Mouse (Mus musculus) ES-E14 (cell line): ENCODE measurements around the gene Gm12394. TPM values are rescaled to one million over a fixed set of nuclear protein-coding genes. Genes with fewer than 3 reads are reported as not detected.
"Not testable (repeated sequence)": the region's sequence is repeated elsewhere in the genome, so short reads cannot be mapped to it uniquely, and the experiment has no call there.

Source experiments
- DNase-seq: peaks from one replicate; pipeline ENCODE4 v3.0.0-alpha.2; 2013; ENCODE audit warnings: low read depth, low spot score
- H3K27ac ChIP-seq: 2 replicates; pipeline ENCODE4 v1.5.1; 2012; ENCODE audit warnings: low read depth, mild to moderate bottlenecking, low read length, moderate library complexity, mixed read lengths; ENCODE audit not compliant: poor library complexity, insufficient read depth, severe bottlenecking
- H3K36me3 ChIP-seq: 2 replicates; pipeline ENCODE4 v1.6.1; 2012; ENCODE audit warnings: mild to moderate bottlenecking, low read length, moderate library complexity, mixed read lengths; ENCODE audit not compliant: control insufficient read depth, poor library complexity, insufficient read depth, severe bottlenecking
- H3K4me1 ChIP-seq, 2 experiments: fragments of 150-350 bp in 1 of 2; sonication (generic) in 1 of 2; 2 replicates each; pipeline ENCODE4 v1.6.1; 2012; ENCODE audit warnings: low read length in 2 of 2, mild to moderate bottlenecking in 1 of 2, mixed read lengths in 1 of 2; ENCODE audit not compliant: control insufficient read depth in 2 of 2, insufficient read depth in 2 of 2, poor library complexity in 1 of 2
- H3K4me3 ChIP-seq, 2 experiments: fragments of 150-350 bp in 1 of 2; sonication (generic) in 1 of 2; 2 replicates each; pipeline ENCODE4 v1.5.1; 2012; ENCODE audit warnings: low read length in 2 of 2, low read depth in 1 of 2, mild to moderate bottlenecking in 1 of 2, mixed read lengths in 1 of 2; ENCODE audit not compliant: insufficient read depth in 1 of 2, poor library complexity in 1 of 2, severe bottlenecking in 1 of 2
- H3K9ac ChIP-seq: 2 replicates; pipeline ENCODE4 v1.6.1; 2012; ENCODE audit warnings: low read depth, mild to moderate bottlenecking, low read length, mixed read lengths; ENCODE audit not compliant: poor library complexity, insufficient read depth, severe bottlenecking
- H3K9me3 ChIP-seq: fragments of 150-350 bp; sonication (generic); 2 replicates; pipeline ENCODE4 v1.6.1; 2012; ENCODE audit warnings: low read depth, mild to moderate bottlenecking, low read length; ENCODE audit not compliant: control insufficient read depth, insufficient read depth
- in situ Hi-C, 2 experiments: fragments of 600-800 bp; cut with MboI; formaldehyde crosslinking; loops; one replicate each; pipeline ENCODE4 v1.15.1; 2025; ENCODE audit warnings: low sequenced_read_pairs in 2 of 2, inconsistent platforms in 1 of 2; ENCODE audit not compliant: unreplicated experiment in 2 of 2
- total RNA-seq: library from RNA; depleted of rRNA; stranded (reverse); fragments of 300-350 nt; gene quantifications from 2 replicates; pipeline ENCODE4 v1.2.3, GENCODE M21; 2012; rRNA removed

Gene Gm12394
- total RNA-seq, 1 experiment = 0.09 TPM

- H3K4me3 ChIP-seq, H3K36me3 ChIP-seq, H3K9me3 ChIP-seq, H3K4me1 ChIP-seq, DNase-seq, in situ Hi-C loops, H3K27ac ChIP-seq, H3K9ac ChIP-seq: not testable (repeated sequence)
These were observed 100.1 kb downstream of the Gm12394 start, which contains the start of gene Ccl19 for GRCm38 (mm10) chr4:42756477-42756876. Gene Ccl19 (minus strand): TSS chr4:42756577.

DNA sequence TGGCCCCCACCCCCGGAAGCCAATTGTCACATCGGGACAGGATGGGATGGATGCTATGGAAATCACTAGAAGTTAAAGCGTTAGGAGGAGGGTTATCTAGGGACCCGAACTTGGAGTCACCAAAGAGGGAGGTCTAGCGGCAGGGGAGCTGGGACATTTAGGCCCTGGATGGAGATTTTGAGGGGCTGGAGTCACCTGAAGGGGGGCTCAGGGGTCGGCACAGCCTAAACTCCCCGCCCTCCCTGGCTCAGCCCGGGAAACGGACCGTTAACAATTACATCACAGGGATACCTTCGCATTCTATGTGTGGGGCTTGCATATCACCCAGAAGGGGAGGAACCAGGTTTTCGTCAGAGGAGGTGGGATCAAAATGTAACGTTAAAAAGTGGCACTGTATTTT, 121.3 kb downstream of the Gm12394 start, which contains the start of gene 4930578G10Rik:
4930578G10Rik (plus strand) TSS at position 301 of the 400 bp plus-strand sequence.
- H3K4me1 ChIP-seq, H3K9ac ChIP-seq, in situ Hi-C loops, H3K27ac ChIP-seq, H3K9me3 ChIP-seq, H3K36me3 ChIP-seq, DNase-seq, H3K4me3 ChIP-seq: not testable (repeated sequence)

Other genes starting within 250 kb of the Gm12394 start
- gene Gm10591, start 244.6 kb downstream of the Gm12394 start, total RNA-seq = not detected in 2 replicates
- not detected in 2 replicates for gene Gm2564, start 227.1 kb downstream of the Gm12394 start, total RNA-seq
- gene Ccl27b, start 201.5 kb downstream of the Gm12394 start, total RNA-seq = not detected in 2 replicates
- gene Il11ra2, start 194.9 kb downstream of the Gm12394 start, total RNA-seq = not detected in 2 replicates
- gene 4930578G10Rik, start 121.2 kb downstream of the Gm12394 start, total RNA-seq = not detected in 2 replicates
- not detected in 2 replicates for gene Ccl19, start 100.2 kb downstream of the Gm12394 start, total RNA-seq
- gene Ccl21a, start 82.8 kb downstream of the Gm12394 start, total RNA-seq = not detected in 2 replicates
- 0.04 TPM in 1 of 2 replicates, not detected in the other for gene Fam205a1, start 2.9 kb downstream of the Gm12394 start, total RNA-seq
- not detected in 2 replicates for gene Fam205c, start 17.5 kb upstream of the Gm12394 start, total RNA-seq
- 0.04 TPM in 1 of 2 replicates, not detected in the other for gene Phf24, start 59.9 kb upstream of the Gm12394 start, total RNA-seq
- 11.8 and 13.3 TPM in 2 replicates for gene Dnajb5, start 93.0 kb upstream of the Gm12394 start, total RNA-seq
- gene 1700022I11Rik, start 112.8 kb upstream of the Gm12394 start, total RNA-seq = 0.58 and 0.74 TPM in 2 replicates
- 155 and 267 TPM in 2 replicates for gene Vcp, start 143.7 kb upstream of the Gm12394 start, total RNA-seq
- gene Fancg, start 153.7 kb upstream of the Gm12394 start, total RNA-seq = 13.0 and 16.9 TPM in 2 replicates
- gene Pigo, start 169.0 kb upstream of the Gm12394 start, total RNA-seq = 40.9 and 59.1 TPM in 2 replicates
- gene Stoml2, start 174.9 kb upstream of the Gm12394 start, total RNA-seq = 245 and 279 TPM in 2 replicates
- 8.2 and 11.9 TPM in 2 replicates for gene Fam214b, start 189.4 kb upstream of the Gm12394 start, total RNA-seq
- 13.3 and 19.6 TPM in 2 replicates for gene Unc13b, start 202.2 kb upstream of the Gm12394 start, total RNA-seq